Mouse (Mus musculus) heart, embryonic 11.5 days (tissue): ENCODE measurements around the gene Gm4559. TPM values are rescaled to one million over a fixed set of nuclear protein-coding genes. Genes with fewer than 3 reads are reported as not detected.
"Not testable (repeated sequence)": the region's sequence is repeated elsewhere in the genome, so short reads cannot be mapped to it uniquely, and the experiment has no call there.

ENCODE experiments used
- ATAC-seq: fragments of 200-750 bp; cut with Nextera tagmentation; replicated peaks from 2 replicates; pipeline ENCODE4 v1.8.0; 2017; ENCODE audit warnings: moderate library complexity; ENCODE audit not compliant: insufficient number of reproducible peaks, low FRiP score, low TSS enrichment
- H3K27ac ChIP-seq: fragments of 300-500 bp; sonication (generic); 2 replicates; pipeline ENCODE4 v1.5.1; 2014; ENCODE audit warnings: mild to moderate bottlenecking, low read depth, low read length
- H3K27me3 ChIP-seq: fragments of 300-500 bp; sonication (generic); 2 replicates; pipeline ENCODE4 v1.6.1; 2014; ENCODE audit warnings: mild to moderate bottlenecking, low read length, mixed read lengths; ENCODE audit not compliant: control insufficient read depth, insufficient read depth
- H3K36me3 ChIP-seq: fragments of 300-500 bp; sonication (generic); 2 replicates; pipeline ENCODE4 v1.6.1; 2014; ENCODE audit warnings: mild to moderate bottlenecking, low read length, moderate library complexity, mixed read lengths; ENCODE audit not compliant: control insufficient read depth, insufficient read depth
- H3K4me1 ChIP-seq: fragments of 300-500 bp; sonication (generic); 2 replicates; pipeline ENCODE4 v1.6.1; 2014; ENCODE audit warnings: low read length; ENCODE audit not compliant: control insufficient read depth, insufficient read depth
- H3K4me2 ChIP-seq: fragments of 300-500 bp; sonication (generic); 2 replicates; pipeline ENCODE4 v1.6.1; 2014; ENCODE audit warnings: mild to moderate bottlenecking, moderate library complexity
- H3K4me3 ChIP-seq: fragments of 300-500 bp; sonication (generic); 2 replicates; pipeline ENCODE4 v1.5.1; 2014; ENCODE audit warnings: low read depth, low read length
- H3K9ac ChIP-seq: fragments of 300-500 bp; sonication (generic); 2 replicates; pipeline ENCODE4 v1.6.1; 2014; ENCODE audit warnings: mild to moderate bottlenecking, low read depth, low read length, moderate library complexity
- H3K9me3 ChIP-seq: fragments of 300-500 bp; sonication (generic); replicated peaks from 2 replicates; pipeline ENCODE4 v1.6.1; 2016; ENCODE audit warnings: low read length; ENCODE audit not compliant: control insufficient read depth
- WGBS: fragments of 180-500 bp; shearing (Covaris S2); extraction: QIAGEN DNeasy Blood & Tissue Kit; methylation state at CpG from one replicate; pipeline ENCODE4 v1.1.7; 2014; ENCODE audit not compliant: insufficient replicate concordance; 5-methylcytosine and 5-hydroxymethylcytosine counted together
- polyA plus RNA-seq: library from polyadenylated mRNA; unstranded; fragments of >200 nt; fragmentation: Nextera tagmentation; extraction: Ambion mirVana; gene quantifications from 2 replicates; pipeline ENCODE4 v1.2.1, GENCODE M21; 2014

Gene Gm4559
- polyA plus RNA-seq, 1 experiment from 2014 or later, result not detected

DNA sequence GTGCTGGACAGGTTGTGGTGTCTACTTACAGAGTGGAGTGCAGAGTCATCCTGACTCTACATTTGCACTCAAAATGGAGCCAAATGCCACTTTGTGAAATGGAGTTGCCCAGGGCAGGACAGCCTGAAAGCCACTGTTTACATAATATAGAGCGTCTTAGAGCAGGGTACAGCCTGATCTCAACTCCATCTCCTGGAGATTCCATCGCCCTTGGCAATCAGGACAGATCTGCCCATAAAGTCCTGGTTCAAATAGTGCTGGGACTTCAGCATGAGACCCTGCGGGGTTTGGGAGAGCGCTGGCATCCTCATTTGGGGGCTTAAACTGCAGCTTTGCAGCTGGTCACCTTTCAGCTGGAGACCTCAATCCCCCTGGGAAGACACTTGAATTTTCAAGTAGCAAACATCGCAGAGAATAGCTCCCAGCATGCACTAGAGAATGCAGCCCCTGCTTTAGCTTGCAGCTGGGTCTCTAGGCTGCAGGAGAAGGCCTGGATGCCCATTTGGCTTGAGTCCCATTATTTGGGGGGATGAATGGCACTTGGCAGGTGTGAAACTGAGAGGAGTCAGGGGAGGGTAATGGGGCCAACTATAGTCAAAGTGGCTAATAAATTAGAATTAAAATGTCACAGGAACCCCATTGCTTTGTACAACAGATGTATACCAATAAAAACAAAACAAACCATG, 40.6 kb upstream of the Gm4559 start:
- no peaks in the 10 kb centered on the region for H3K9me3 ChIP-seq
- no peak overlapping the region for H3K27ac ChIP-seq
- H3K4me1 ChIP-seq, result peaks cover 13% of the 10 kb centered on the region
- no peak overlapping the region for H3K4me2 ChIP-seq
- ATAC-seq, result no peak
- H3K27me3 ChIP-seq, result no peaks in the 10 kb centered on the region
- WGBS, result 62% methylated on average over 5 of the region's 5 CpGs
- H3K36me3 ChIP-seq, result no peaks in the 10 kb centered on the region
- no peak overlapping the region for H3K4me3 ChIP-seq
- H3K9ac ChIP-seq, result no peak overlapping the region

GRCm38 (mm10) chr7:142303929-142304328, 29.8 kb upstream of the Gm4559 start:
- H3K4me1 ChIP-seq, H3K9ac ChIP-seq, H3K27ac ChIP-seq, H3K27me3 ChIP-seq, H3K4me3 ChIP-seq, H3K36me3 ChIP-seq, ATAC-seq, H3K9me3 ChIP-seq, H3K4me2 ChIP-seq: not testable (repeated sequence)
- 50% methylated on average over 1 of the region's 1 CpGs for WGBS

DNA sequence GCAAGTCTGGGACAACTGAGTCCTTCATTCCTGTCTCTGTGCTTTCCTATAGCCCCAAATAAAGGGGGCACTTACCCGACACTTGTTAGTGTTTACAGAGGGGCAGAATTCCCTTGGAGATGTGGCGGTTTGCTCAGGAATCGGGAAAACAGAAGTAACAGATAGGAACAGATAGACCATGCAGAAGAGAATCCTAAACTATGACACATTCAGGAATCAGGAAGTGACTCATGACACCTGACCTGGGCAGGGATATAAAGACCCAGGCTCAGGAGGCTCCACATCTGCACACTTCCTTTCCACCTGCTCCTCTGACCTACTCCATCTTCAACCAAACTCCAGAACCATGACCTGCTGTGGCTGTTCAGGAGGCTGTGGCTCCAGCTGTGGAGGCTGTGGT, 29.1 kb upstream of the Gm4559 start, which contains the start of gene Krtap5-4:
Gene Krtap5-4 (plus strand): TSS at position 301 of the 400 bp plus-strand sequence.
- Histone ChIP-seq H3K27ac (no peak within 1 kb of the TSS), H3K9me3 (no peaks in the 10 kb centered on the region), H3K27me3 (no peaks in the 10 kb centered on the region), H3K4me2 (no peak within 1 kb of the TSS), H3K4me1 (0 out of 2 replicates have a peak, but pooled peaks cover 3% of the 10 kb centered on the region), H3K36me3 (no peaks in the 10 kb centered on the region), H3K9ac (no peak within 1 kb of the TSS), H3K4me3 (no peak within 1 kb of the TSS)
- ATAC-seq, result no peak
- WGBS, result 30% methylated on average over 3 of the region's 3 CpGs

- not testable (repeated sequence) for ATAC-seq, H3K4me1 ChIP-seq, H3K27ac ChIP-seq
Observed at GRCm38 (mm10) chr7:142297018-142297417, 22.9 kb upstream of the Gm4559 start, which contains the start of gene Krtap5-1. Gene Krtap5-1, minus strand, starts transcription at chr7:142297118.

GRCm38 (mm10) chr7:142296108-142296507, 21.9 kb upstream of the Gm4559 start:
- not testable (repeated sequence) for H3K4me3 ChIP-seq, H3K4me1 ChIP-seq, H3K9me3 ChIP-seq, H3K27ac ChIP-seq, H3K4me2 ChIP-seq, H3K9ac ChIP-seq, H3K36me3 ChIP-seq, H3K27me3 ChIP-seq, ATAC-seq
- 10% methylated on average over 4 of the region's 4 CpGs for WGBS

More at GRCm38 (mm10) chr7:142297018-142297417, 22.9 kb upstream of the Gm4559 start, which contains the start of gene Krtap5-1:
- not testable (repeated sequence) for H3K9me3 ChIP-seq, H3K4me2 ChIP-seq, H3K9ac ChIP-seq, H3K36me3 ChIP-seq, H3K27me3 ChIP-seq, H3K4me3 ChIP-seq

DNA sequence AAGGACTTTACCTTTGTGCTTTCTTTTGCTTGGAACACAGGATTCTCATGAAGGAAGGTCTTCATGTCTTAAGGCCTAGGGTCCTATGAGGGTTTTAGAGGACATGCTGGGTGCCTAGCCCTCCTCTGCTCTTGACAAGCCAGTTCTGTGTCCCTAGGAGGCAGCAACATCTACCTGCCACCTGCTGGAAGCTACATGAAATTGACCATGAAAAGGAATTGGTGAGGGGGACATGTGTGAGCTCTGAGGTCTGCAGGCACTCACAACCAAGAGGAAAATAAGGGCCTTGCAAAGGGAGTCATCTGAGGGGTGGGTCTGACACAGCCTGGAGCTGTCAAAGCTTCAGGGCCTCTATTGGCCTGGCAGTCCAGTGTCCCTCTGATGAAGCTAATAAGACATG, 21.3 kb upstream of the Gm4559 start:
- Histone ChIP-seq H3K27ac (no peak overlapping the region), H3K4me1 (no peaks in the 10 kb centered on the region), H3K27me3 (no peaks in the 10 kb centered on the region), H3K4me3 (no peak overlapping the region), H3K9ac (no peak overlapping the region), H3K9me3 (no peaks in the 10 kb centered on the region), H3K4me2 (no peak overlapping the region), H3K36me3 (no peaks in the 10 kb centered on the region)
- no peak for ATAC-seq

DNA sequence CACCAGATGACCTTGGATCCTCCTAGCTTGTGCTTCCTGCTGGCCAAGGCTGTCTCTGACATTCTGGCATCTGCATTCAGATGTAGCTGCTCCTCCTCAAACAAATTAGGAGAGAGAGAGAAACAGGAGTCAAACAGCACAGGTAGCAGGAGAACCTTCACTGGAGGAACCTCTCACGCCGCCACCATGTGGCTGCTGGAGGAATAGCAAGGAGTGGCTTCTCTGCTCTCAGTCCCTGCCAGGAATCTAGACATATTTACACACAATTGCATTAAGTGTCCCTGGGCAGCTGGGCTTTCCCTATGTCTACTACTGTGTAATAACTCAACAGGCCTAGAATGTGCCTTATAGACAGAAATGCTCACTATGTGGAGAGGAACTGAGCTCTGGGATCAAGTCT, 19.7 kb upstream of the Gm4559 start:
- not testable (repeated sequence) for H3K9me3 ChIP-seq, H3K36me3 ChIP-seq, H3K4me3 ChIP-seq, H3K27ac ChIP-seq, H3K9ac ChIP-seq, H3K4me1 ChIP-seq, ATAC-seq, H3K27me3 ChIP-seq, H3K4me2 ChIP-seq
- 5% methylated on average over 2 of the region's 2 CpGs for WGBS

DNA sequence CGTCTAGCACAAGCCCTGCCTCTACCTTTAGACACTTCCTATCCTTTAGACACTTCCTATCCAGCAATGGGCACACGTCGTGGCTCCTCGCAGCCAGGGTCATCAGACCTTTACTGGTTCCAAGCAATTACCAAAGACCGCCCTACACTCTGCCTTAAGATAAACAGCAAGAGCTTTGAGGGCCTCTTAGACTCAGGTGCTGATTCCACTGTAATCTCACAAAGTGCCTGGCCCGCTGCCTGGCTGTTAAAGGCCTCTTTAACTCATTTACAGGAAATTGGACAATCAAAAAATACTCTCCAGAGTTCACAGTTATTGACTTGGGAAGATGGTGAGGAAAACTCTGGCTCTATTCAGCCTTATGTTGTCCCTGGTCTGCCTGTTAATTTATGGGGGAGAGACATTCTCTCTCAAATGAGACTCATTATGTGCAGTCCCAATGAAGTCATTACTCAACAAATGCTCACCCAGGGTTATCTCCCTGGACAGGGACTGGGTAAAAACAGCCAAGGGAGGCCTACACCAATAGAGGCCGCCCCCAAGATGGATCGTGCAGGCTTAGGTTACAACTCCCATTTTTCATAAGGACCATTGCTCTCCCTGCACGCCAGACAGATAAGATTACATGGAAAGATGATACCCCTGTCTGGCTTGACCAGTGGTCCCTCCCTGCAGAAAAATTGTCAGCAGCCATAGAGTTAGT, 11.9 kb upstream of the Gm4559 start:
- not testable (repeated sequence) for H3K9me3 ChIP-seq, H3K9ac ChIP-seq, H3K36me3 ChIP-seq, ATAC-seq, H3K27ac ChIP-seq, H3K27me3 ChIP-seq, H3K4me3 ChIP-seq, H3K4me2 ChIP-seq
- peaks cover 12% of the 10 kb centered on the region for H3K4me1 ChIP-seq
- WGBS, result 44% methylated on average over 9 of the region's 9 CpGs
